Mouse (Mus musculus): ENCODE measurements around the gene Tmem202.

The Tmem202 gene

DNA sequence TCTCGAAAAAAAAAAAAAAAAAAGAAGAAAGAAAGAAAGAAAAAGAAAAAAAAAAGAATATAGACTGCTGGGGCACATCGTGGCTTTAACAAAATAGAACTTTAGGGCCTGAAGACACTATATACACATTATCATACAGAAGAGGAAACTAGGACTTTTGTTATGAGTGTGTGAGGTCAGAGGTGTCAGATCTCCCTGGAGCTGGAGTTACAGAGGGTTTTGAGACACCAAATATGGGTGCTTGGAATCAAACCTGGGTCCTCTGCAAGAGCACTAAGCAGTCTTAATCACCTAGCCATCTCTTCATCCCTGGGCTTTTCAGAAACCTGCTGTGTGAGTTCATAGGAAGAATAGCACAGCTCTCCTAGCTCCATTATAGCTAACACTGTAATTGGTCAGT, 6.2 kb downstream of the Tmem202 start:
- DNase-seq (ENCODE audit: low spot score in 2 of 2) = no peak

- DNase-seq (ENCODE audit: low spot score in 2 of 2) = no peak
Observed at GRCm38 (mm10) chr9:59531645-59532044, 8.0 kb downstream of the Tmem202 start.

DNA sequence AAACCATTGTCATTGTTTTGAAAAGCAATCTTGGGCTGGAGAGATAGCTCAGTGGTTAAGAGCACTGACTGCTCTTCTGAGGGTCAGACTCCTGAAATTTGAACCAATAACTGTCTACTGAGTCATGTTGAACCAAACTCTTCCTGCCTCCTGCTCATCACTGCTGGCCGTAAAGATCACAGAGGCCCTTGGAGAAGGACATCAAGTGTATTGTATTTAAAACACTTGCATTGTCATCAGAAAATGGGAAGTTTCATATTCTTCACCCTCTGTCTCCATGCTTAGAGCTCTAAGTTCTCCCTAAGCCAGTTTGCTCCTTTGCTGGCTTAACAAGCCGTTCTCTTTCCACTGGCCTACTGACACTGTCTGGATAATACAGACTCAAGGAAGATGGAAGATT, 11.4 kb downstream of the Tmem202 start:
- DNase-seq (ENCODE audit: low spot score in 2 of 2) = no peak

- no peak for DNase-seq (ENCODE audit: low spot score in 2 of 2)
Observed at GRCm38 (mm10) chr9:59527580-59527979, 12.1 kb downstream of the Tmem202 start.

DNA sequence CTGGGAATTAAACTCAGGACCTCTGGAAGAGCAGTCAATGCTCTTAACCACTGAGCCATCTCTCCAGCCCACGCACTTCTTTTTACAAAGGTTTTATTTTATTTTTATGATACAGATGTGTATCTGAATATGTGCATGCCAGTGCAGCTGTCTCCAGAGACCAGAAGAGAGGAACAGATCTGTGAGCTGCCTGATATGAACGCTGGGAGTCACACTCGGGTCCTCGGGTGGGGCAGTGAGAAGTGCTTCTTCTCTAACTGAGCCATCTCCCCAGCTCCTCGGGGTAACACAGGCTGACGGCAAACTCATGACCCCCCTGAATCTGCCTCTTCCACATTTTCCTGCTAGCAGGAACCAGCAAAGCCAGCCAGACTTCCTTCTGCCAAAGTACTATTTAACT, 12.9 kb downstream of the Tmem202 start:
- no peak for DNase-seq (ENCODE audit: low spot score in 2 of 2)

GRCm38 (mm10) chr9:59522906-59523305, 16.7 kb downstream of the Tmem202 start:
- peak; percentile 38 to 41 for DNase-seq (ENCODE audit: low spot score in 2 of 2)

- no peak for DNase-seq (ENCODE audit: low spot score in 2 of 2)
Observed at GRCm38 (mm10) chr9:59519396-59519795, 20.3 kb downstream of the Tmem202 start.

GRCm38 (mm10) chr9:59518976-59519375, 20.7 kb downstream of the Tmem202 start:
- DNase-seq (ENCODE audit: low spot score in 2 of 2) = no peak

GRCm38 (mm10) chr9:59517127-59517526, 22.5 kb downstream of the Tmem202 start:
- DNase-seq (ENCODE audit: low spot score in 2 of 2) = no peak

- DNase-seq (ENCODE audit: low spot score in 2 of 2) = peak in 1 of 2 experiments; percentile 24
Observed at GRCm38 (mm10) chr9:59515069-59515468, 24.6 kb downstream of the Tmem202 start.

DNA sequence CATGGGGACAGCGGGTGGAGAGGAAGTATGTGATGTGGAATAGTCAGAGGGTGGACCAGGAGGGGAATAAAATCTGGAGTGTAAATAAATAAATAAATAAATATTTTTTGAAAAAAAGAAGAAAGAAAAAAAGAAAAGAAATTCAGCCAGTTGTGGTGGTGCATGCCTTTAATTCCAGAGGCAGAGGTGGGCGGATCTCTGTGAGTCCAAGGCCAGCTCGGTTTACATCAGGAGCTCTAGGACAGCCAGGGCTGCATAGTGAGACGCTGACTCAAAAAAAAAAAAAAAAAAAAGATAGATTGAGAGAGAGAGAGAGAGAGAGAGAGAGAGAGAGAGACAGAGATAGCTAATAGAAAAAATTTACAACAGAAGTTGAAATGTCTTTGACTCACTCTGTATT, 27.3 kb downstream of the Tmem202 start:
- DNase-seq (ENCODE audit: low spot score in 2 of 2) = no peak

- no peak for DNase-seq (ENCODE audit: low spot score in 2 of 2)
Observed at GRCm38 (mm10) chr9:59508146-59508545, 31.5 kb downstream of the Tmem202 start.

DNA sequence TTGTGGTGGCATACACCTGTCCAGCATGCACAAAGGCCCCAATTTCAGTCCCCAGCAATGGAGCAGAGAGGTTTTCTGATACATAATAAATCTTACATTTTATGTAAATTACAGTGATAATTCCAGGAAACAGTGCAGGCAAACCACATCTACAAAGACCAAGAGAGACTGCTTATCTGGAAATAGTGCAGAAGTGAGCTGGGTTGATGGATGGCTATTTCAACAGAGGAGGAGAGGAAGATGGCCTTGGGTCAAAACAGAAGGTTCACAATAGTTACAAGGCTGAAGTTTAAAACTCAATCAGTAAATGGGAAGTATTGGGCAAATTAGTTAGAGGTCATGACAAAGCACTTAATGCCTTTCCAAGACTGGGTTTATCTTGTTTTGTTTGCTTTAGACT, 52.3 kb downstream of the Tmem202 start:
- DNase-seq (ENCODE audit: low spot score in 2 of 2) = no peak

GRCm38 (mm10) chr9:59486549-59487065, 53.0 kb downstream of the Tmem202 start, which contains the start of gene Arih1:
Gene Arih1, minus strand, starts transcription at chr9:59486618.
- peak; percentile 98 for DNase-seq (ENCODE audit: low spot score in 2 of 2)

DNA sequence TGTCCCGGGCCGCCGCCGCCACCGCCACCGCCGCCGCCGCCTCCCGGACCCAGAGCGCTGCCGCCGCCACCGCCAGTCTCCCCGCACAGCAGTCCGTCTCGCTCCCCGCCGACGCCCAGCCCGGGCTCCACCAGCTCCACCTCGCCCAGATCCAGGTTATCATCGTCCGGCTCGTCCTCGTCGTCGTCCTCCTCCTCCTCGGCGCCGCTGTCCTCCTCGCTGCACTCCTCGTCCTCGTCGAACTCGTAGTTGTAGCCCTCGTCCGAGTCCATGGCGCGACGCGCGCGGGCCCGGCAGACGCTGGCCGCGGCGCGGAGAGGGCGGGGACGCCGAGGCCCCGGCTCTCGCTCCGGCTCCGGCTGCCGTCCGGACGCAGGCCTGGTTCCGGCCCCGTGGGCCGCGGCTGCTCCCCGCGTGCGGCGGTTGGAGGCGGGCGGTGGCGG, 53.5 kb downstream of the Tmem202 start:
- no peak for DNase-seq (ENCODE audit: low spot score in 2 of 2)

DNA sequence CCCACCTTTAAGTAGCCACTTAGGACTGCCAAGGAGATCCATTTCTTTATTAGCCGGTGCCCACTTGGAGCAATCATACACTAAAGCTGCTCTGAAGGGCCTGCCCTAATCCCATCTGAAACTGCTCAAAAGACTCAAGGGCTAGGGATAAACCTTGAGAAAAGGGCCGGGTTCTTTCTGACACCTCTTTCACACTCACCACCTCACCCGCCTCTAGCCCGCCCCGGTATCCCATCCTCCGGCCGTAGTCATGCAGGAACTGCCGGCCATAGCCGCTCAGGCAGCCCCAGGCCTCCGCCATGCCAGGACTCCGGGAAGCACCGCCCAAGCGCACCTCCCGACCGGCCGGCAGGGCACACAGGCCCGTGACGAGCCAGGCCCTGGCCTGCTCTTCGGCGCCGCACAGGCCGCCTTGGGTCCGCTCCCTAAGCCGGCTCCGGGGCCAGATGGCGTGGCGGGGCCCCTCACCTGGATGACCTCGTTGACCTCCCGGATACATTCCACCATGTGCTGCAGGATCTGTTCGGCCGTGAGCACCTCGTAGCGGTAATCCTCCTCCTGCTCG, 54.1 kb downstream of the Tmem202 start:
- DNase-seq (ENCODE audit: low spot score in 2 of 2) = peak; percentile 58

DNA sequence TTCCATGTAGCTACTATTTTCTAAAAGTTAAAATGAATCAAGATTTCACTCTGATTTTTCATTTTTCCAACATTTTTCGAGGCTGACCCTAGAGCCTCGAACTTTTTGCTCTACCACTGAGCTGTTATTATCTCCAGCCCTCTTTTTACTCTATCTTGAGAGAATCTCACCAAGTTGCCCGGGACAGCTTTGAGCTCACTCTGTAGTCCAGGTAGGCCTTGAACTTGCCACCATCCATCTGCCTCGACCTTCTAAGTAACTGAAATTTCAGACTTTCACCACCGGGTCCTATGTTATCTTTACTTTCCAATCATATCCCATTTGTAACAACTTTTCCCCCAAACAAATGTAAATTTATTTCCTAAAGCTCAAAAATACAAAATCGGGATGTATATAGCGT, 54.9 kb downstream of the Tmem202 start:
- DNase-seq (ENCODE audit: low spot score in 2 of 2) = no peak

DNA sequence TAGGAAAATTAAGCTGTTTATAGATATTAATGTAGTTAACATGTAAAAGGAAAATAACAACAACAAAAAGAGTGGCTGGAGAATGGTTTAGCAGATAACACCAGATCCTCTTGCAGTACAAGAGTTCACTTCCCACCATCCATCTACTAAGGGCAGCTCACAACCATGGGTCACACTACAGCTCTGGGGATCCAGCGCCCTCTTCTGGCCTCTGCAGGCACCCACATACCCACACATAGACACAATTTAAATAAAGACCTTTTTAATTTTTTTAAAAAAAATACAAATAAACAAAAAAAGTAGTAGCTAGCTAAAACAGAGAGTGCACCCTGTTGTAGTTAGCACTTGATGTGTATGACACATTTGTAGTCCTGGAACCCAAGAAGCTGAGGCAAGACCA, 57.2 kb downstream of the Tmem202 start:
- no peak for DNase-seq (ENCODE audit: low spot score in 2 of 2)

DNA sequence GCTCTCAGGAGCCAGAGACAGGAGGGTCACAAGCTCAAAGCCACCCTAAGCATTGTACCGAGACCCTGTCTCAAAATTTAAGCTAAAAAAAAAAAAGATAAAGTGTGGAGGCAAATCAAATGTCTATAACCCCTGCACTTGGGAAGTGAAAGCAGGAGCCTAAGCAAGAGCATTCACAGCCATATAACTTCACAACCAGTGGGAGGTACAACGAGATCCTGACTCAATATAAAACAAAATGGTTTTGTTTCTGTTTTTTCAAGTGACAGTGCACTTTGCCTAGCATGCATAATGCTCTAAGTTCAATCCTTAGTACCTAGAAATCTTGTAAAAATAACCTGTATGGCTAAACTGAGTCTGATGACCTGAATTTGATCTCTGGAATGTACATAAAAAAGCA, 63.0 kb downstream of the Tmem202 start:
- DNase-seq (ENCODE audit: low spot score in 2 of 2) = no peak

DNA sequence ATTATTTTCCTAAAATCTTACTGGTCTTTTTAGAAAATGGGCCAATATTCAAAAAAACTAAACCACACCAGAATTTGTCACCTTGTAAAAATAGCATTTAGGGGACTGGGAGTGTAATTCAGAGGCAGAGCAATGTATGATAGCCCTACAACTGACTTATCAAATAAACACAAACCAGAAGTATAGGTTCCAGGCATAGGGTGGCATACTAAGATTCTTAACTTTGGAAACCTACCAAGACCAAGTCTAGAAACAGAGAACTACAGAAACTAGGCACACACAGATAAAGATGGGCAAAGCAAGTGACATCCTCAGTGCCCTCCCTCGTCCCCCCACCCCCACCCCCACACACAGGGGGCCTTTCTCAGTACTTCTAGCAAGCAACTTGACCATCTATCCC, 64.8 kb downstream of the Tmem202 start:
- DNase-seq (ENCODE audit: low spot score in 2 of 2) = no peak

GRCm38 (mm10) chr9:59473171-59473570, 66.5 kb downstream of the Tmem202 start:
- DNase-seq (ENCODE audit: low spot score in 2 of 2) = no peak

- no peak for DNase-seq (ENCODE audit: low spot score in 2 of 2)
Observed at GRCm38 (mm10) chr9:59469446-59469845, 70.2 kb downstream of the Tmem202 start.
